Mouse (Mus musculus): ENCODE measurements at regions not wholly inside any gene's neighbourhood (a gene's known extent, or its start where the extent isn't known, plus 50 kb on each side); places are given as distances from the start of the nearest gene placed in this dataset.

GRCm38 (mm10) chr1:42012911-42013310 lies 682.7 kb upstream of the Pou3f3 start:
- DNase-seq: no peak

DNA sequence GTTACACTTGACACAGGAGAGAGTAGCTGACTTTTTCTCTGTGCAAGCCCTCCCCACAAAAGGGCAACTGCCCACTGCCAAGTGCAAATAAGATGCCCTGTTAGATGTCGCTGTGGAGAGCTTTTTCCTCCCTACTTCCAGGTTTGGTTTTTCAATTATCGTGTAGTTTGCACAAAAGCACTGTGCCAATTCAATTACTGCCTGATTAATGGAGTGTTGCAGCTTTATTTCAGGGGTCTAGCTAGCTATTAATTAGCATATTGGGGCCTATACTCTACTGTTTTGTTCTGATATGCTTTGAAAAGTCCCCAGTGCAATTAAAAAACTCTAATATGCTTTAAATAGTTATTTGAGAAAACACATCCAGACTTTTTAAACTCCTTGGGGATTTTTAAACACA lies 676.6 kb upstream of the Pou3f3 start:
- DNase-seq: no peak

GRCm38 (mm10) chr1:42025781-42026180 lies 669.8 kb upstream of the Pou3f3 start:
- no peak for DNase-seq

GRCm38 (mm10) chr1:42026423-42026822 lies 669.1 kb upstream of the Pou3f3 start:
- DNase-seq: peak; percentile 11 to 23

GRCm38 (mm10) chr1:42033786-42034185 lies 661.8 kb upstream of the Pou3f3 start:
- no peak for DNase-seq

DNA sequence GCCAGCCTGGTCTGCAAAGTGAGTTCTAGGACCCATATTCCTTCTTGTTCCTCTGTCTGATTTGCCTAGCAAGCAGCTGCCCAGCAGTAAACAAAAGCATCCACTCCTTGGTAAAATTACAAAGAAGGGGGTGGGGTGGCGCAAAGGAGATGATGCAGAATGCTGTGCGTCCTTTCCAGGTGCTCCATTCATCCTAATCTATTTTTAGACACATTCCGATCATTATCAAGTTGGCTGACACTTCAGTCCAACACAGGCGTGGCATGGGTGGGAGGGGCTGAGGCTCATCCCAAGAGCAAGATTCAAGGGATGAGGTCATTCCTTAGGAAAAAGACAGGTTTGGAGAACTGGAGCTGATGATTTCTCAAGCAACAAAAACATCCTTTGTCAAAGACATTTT lies 660.2 kb upstream of the Pou3f3 start:
- no peak for DNase-seq

DNA sequence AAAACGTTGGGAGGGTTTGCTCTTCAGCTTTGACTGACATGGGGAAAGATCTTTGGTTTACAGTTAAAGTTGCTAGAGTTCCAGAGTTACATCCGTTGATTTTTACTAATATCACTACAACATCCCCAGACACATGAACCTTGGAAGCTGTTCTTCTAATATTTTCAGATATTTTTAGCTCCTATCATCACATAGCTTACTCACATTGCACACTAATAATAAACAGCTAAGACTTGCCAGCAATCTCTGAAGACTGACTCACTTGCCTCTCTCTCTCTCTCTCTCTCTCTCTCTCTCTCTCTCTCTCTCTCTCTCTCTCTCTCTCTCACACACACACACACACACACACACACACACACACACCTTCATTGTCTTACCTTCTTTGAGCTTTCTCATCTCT lies 654.0 kb upstream of the Pou3f3 start:
- no peak for DNase-seq

DNA sequence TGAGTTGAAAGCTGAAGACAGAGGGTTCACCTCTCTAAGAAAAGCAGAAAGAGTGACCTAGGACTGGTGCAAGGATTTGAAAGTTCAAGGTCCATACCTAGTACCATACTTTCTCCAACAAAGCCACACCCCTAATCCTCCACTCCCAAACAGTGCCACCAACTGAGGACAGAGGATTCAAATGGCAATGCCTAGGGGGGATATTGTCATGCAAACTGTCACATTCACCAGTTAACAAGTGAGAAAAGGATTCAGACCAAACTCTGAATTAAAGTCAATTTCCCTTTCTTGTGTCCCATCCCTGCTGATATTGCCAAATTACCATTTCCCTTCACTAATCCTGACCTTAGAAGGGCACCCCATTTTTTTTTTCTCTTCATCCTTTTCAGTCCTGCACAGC lies 637.1 kb upstream of the Pou3f3 start:
- DNase-seq: no peak

DNA sequence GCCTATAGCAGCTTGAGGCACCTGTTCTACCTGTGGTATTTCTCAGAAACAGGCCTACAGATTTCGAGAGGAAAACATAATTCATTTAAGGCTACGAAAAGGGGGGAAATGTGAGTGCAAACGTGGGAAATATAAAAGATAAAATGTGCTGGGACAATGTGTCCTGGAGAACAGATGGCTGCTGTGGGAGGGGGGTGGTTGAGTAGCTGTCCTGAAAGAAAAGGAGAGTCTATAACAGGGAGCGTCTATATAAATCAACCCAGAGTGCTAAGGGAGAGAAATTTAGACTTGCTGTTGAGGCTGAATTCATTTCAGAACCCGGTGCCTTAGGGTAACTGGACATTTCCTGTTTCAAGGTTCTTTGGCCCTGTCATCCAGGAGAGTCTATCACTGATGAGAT lies 625.5 kb upstream of the Pou3f3 start:
- no peak for DNase-seq

GRCm38 (mm10) chr1:42096026-42096425 lies 599.5 kb upstream of the Pou3f3 start:
- no peak for DNase-seq

- no peak for DNase-seq
Measured at GRCm38 (mm10) chr1:42098580-42098979, 597.0 kb upstream of the Pou3f3 start.

- DNase-seq: no peak
Measured at GRCm38 (mm10) chr1:42107521-42107920, 588.0 kb upstream of the Pou3f3 start.

DNA sequence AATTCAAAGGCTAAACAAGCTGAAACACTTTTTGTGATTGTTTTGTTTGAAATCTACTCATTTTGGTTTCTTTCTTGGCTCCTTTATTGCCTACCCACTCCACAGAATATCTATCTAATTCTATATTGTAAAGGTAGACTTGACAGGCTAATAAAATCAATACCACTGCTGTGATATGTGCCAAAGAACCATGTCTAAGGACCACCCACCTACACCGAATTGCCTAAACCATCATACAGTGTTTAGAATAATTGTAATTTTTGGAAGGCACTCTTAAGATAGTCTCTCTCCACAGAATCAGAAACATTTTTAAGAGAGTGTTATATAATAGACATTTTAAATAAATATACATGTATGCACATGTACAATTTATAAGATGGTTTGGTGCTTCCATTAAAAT lies 587.6 kb upstream of the Pou3f3 start:
- DNase-seq: no peak

- DNase-seq: no peak
Measured at GRCm38 (mm10) chr1:42152175-42152790, 543.3 kb upstream of the Pou3f3 start.

- no peak for DNase-seq
Measured at GRCm38 (mm10) chr1:42152916-42153315, 542.7 kb upstream of the Pou3f3 start.

DNA sequence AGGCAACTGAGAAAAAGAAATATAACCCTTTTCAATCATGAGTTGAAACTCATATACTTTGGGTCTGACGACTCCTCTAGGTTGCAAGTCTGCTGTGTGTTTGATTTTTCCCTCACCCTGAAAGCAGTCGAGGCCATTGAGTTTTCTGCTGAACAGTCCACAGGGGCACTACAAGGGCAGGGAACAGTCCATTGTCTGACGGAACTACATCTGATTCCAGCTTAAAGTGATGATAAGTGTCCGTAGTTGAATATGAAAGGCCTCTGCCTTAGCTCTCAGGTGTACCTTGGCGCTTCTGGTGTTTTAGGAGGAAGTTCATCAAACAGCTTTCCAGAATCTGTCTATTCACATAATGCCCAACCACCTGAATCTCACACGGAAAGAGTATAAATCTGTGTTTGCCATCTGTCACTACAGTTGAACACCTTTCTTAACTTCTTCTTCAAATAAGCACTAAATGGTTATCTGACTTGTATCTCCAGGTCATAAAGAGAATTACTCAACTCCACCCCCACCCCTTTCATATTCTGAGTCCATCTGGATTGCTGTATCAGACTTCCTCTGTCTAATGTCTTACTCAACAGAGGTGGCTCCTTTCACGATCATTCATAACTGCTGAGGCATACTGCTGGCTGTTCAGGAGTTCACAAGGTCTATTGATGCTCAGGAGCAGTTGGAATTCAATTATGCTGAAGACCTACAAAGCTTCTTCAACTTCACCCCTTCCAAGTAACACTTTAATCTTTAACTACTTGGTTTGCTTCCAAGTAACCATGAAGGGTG lies 527.6 kb upstream of the Pou3f3 start:
- DNase-seq: no peak

GRCm38 (mm10) chr1:42169505-42169904 lies 526.1 kb upstream of the Pou3f3 start:
- no peak for DNase-seq

- DNase-seq: no peak
Measured at GRCm38 (mm10) chr1:42186295-42186694, 509.3 kb upstream of the Pou3f3 start.

- no peak for DNase-seq
Measured at GRCm38 (mm10) chr1:42228098-42228497, 467.5 kb upstream of the Pou3f3 start.

- peak; percentile 32 to 70 for DNase-seq
Measured at GRCm38 (mm10) chr1:42229711-42230110, 465.9 kb upstream of the Pou3f3 start.

- peak; percentile 4 to 22 for DNase-seq
Measured at GRCm38 (mm10) chr1:42230469-42231040, 465.0 kb upstream of the Pou3f3 start.

DNA sequence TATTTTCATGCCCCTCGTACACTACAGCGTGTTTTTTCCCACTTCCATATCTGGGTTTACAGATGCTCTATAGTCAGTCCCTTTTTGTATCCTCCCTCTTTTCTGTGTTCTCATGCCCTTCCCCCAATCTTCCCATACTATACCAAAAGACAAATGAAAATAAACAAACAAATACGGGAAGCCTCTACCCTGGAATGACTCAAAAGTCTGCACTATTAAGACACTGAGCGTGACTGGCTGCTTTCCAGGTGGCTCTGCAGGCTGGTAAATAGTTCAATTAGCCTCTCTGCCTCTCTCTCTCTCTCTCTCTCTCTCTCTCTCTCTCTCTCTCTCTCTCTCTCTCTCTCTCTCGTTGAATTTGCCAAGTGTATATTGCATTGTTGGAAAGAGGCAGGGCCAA lies 464.5 kb upstream of the Pou3f3 start:
- no peak for DNase-seq

GRCm38 (mm10) chr1:42231897-42232296 lies 463.7 kb upstream of the Pou3f3 start:
- no peak for DNase-seq

GRCm38 (mm10) chr1:42232716-42233115 lies 462.9 kb upstream of the Pou3f3 start:
- no peak for DNase-seq

Data from lung, postnatal 4 days (tissue).